Mouse (Mus musculus): ENCODE data around the gene Tnk2. TPM values are rescaled to one million over a fixed set of nuclear protein-coding genes. Genes with fewer than 3 reads are reported as not detected.
"Not testable (repeated sequence)": the region's sequence is repeated elsewhere in the genome, so short reads cannot be mapped to it uniquely, and the experiment has no call there.

Tnk2 gene
- polyA plus RNA-seq, 1 experiment from 2014 or later, result 12.0 TPM

- peaks cover 15% of the 10 kb centered on the region; the same call in 1 of the 2 replicates for H3K36me3 ChIP-seq
- H3K4me1 ChIP-seq (replicated peaks), result 0 out of 2 replicates have a peak, but pooled peaks cover 3% of the 10 kb centered on the region
- no peak overlapping the region for H3K4me3 ChIP-seq (replicated peaks)
- no peak overlapping the region for H3K27ac ChIP-seq
- no peaks in the 10 kb centered on the region for H3K27me3 ChIP-seq
- ATAC-seq (ENCODE audit: insufficient number of reproducible peaks, insufficient read depth, low FRiP score, low TSS enrichment, low read depth), result no peak
- H3K9me3 ChIP-seq, result no peaks in the 10 kb centered on the region
- H3K4me2 ChIP-seq, result no peak overlapping the region
- 84% methylated on average over 3 of the region's 3 CpGs for WGBS
- no peak overlapping the region for H3K9ac ChIP-seq (replicated peaks)
Measured at GRCm38 (mm10) chr16:32636331-32636730, 7.3 kb upstream of the Tnk2 start.

GRCm38 (mm10) chr16:32636871-32637521 lies 6.7 kb upstream of the Tnk2 start:
- no peak for ATAC-seq (ENCODE audit: insufficient number of reproducible peaks, insufficient read depth, low FRiP score, low TSS enrichment, low read depth)
- Histone ChIP-seq H3K4me2 (no peak overlapping the region), H3K27ac (no peak overlapping the region), H3K4me3 (replicated peaks) (no peak overlapping the region), H3K36me3 (peaks cover 10% of the 10 kb centered on the region; the same call in 1 of the 2 replicates), H3K27me3 (no peaks in the 10 kb centered on the region), H3K4me1 (replicated peaks) (0 out of 2 replicates have a peak, but pooled peaks cover 3% of the 10 kb centered on the region), H3K9me3 (no peaks in the 10 kb centered on the region), H3K9ac (replicated peaks) (no peak overlapping the region)
- 23% methylated on average over 6 of the region's 6 CpGs for WGBS

GRCm38 (mm10) chr16:32638476-32638875 lies 5.2 kb upstream of the Tnk2 start:
- Histone ChIP-seq H3K27ac (no peak overlapping the region), H3K9ac (replicated peaks) (no peak overlapping the region), H3K27me3 (no peaks in the 10 kb centered on the region), H3K9me3 (no peaks in the 10 kb centered on the region), H3K4me2 (no peak overlapping the region), H3K36me3 (no peaks in the 10 kb centered on the region), H3K4me3 (replicated peaks) (no peak overlapping the region), H3K4me1 (replicated peaks) (0 out of 2 replicates have a peak, but pooled peaks cover 8% of the 10 kb centered on the region)
- ATAC-seq (ENCODE audit: insufficient number of reproducible peaks, insufficient read depth, low FRiP score, low TSS enrichment, low read depth), result peak; percentile 43; the same call in 1 of the 2 replicates
- 12% methylated on average over 8 of the region's 8 CpGs for WGBS

GRCm38 (mm10) chr16:32640096-32640495 lies 3.6 kb upstream of the Tnk2 start:
- Histone ChIP-seq H3K4me1 (replicated peaks) (peaks cover 13% of the 10 kb centered on the region), H3K36me3 (no peaks in the 10 kb centered on the region), H3K4me2 (no peak overlapping the region), H3K9ac (replicated peaks) (no peak overlapping the region), H3K9me3 (no peaks in the 10 kb centered on the region), H3K27ac (no peak overlapping the region), H3K4me3 (replicated peaks) (no peak overlapping the region), H3K27me3 (no peaks in the 10 kb centered on the region)
- WGBS, result 71% methylated on average over 5 of the region's 5 CpGs
- no peak for ATAC-seq (ENCODE audit: insufficient number of reproducible peaks, insufficient read depth, low FRiP score, low TSS enrichment, low read depth)

- H3K4me2 ChIP-seq; H3K36me3 ChIP-seq; H3K9me3 ChIP-seq; ATAC-seq (ENCODE audit: insufficient number of reproducible peaks, insufficient read depth, low FRiP score, low TSS enrichment, low read depth); H3K27ac ChIP-seq; H3K4me3 ChIP-seq (replicated peaks); H3K27me3 ChIP-seq; H3K9ac ChIP-seq (replicated peaks): not testable (repeated sequence)
- WGBS, result 66% methylated on average over 2 of the region's 2 CpGs
- peaks cover 19% of the 10 kb centered on the region for H3K4me1 ChIP-seq (replicated peaks)
Measured at GRCm38 (mm10) chr16:32640683-32641082, 3.0 kb upstream of the Tnk2 start.

DNA sequence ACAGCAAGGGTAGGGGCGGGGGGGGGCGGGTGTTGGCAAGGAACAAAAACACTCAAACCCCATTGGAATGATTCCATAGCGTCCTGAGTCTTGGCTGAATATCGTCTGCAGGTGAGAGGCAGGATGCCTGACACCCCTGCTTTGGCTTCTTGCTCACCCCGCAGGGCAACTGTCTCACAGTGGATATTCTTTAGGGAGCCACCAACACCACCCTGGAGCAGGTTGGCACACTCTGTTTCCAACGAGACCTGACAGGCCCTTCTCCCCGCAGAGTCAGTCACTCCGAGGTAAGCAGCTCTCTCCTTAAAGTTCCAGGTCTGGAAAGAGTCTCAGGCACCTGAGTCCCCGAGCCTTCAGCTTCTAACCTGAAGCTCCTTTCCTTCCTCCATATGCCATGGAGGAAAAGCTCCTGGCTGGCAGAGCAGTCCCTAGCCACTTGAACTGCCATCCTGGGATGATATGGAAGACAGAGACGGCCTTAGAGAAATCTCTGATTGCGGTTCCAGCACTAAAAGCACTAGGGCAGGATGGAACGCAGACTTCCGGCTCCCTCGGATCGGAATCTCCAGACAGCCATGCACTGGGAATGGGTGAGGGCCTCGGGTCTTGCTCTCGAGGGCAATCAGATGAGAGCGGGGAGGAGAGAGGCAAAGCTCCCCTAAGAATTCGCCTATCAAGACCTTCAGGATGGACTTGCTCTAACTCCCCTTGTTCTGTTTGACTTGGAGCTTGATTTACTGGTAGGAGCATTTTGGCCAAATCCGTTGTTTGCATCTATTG lies 2.0 kb upstream of the Tnk2 start:
- Histone ChIP-seq H3K27me3 (no peaks in the 10 kb centered on the region), H3K4me2 (no peak overlapping the region), H3K36me3 (no peaks in the 10 kb centered on the region), H3K9me3 (no peaks in the 10 kb centered on the region), H3K4me3 (replicated peaks) (no peak overlapping the region), H3K27ac (no peak overlapping the region), H3K4me1 (replicated peaks) (peaks cover 27% of the 10 kb centered on the region), H3K9ac (replicated peaks) (no peak overlapping the region)
- no peak for ATAC-seq (ENCODE audit: insufficient number of reproducible peaks, insufficient read depth, low FRiP score, low TSS enrichment, low read depth)
- WGBS, result 64% methylated on average over 20 of the region's 20 CpGs

DNA sequence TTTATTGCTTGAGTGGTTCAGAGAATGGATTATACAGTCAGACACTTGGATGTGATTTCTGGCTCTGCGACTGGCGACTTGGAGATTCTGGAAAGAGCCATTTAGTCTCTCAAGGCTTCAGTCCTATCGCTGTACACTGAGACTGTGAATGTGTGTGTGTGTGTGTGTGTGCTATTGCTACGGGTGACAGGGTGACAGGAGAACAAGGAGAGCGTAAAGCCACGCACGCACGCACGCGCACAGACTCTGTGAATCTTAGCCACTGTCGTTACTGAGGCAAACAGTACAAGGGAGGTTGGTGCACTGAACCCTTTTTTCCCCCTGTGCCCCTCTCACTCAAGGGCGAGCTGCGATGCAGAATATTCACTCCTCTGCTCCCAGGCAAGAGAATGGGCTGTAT lies 1.4 kb upstream of the Tnk2 start:
- Histone ChIP-seq H3K27me3 (no peaks in the 10 kb centered on the region), H3K36me3 (no peaks in the 10 kb centered on the region), H3K4me3 (replicated peaks) (no peak overlapping the region), H3K9me3 (no peaks in the 10 kb centered on the region), H3K27ac (no peak overlapping the region), H3K4me1 (replicated peaks) (peaks cover 27% of the 10 kb centered on the region), H3K9ac (replicated peaks) (no peak overlapping the region), H3K4me2 (no peak overlapping the region)
- 75% methylated on average over 13 of the region's 13 CpGs for WGBS
- ATAC-seq (ENCODE audit: insufficient number of reproducible peaks, insufficient read depth, low FRiP score, low TSS enrichment, low read depth), result no peak

DNA sequence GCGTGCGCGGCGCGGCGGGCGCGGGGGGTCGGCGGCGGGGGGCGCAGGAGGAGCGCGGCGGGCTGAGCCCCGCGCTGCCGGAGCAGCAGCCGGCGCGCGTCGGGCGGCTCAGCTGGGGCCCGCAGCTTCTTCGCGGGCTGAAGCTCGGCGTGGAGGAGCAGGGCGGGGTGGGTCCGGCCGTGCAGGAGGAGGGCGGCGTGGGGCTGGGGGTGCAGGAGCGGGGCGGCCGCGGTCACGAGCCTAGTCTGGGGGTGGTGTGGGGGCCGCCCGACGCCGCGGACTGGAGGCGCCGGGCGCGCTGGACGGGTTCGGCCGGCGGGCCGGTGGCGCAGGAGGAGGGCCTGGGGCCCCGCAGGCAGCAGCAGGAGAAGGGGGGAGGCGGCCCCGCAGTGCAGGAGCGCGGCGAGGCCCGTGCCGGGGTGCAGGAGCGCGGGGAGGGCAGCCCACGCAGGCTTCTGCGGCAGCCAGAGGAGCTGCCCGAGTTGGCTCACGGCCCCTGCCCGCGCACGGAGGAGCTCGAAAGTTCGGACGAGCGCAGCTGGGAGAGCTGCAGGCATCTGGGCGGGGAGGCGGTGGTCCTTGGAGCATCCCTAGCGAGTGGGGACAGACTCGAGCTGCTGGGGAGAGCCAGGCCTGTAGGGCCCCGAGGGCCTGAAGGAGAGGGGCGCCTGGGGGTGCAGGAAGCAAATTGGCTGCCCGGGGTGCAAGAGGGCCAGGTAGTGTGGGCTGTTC lies 561 bp downstream of the Tnk2 start:
- H3K9ac ChIP-seq (replicated peaks), result peak overlapping the region; percentile 93
- no peaks in the 10 kb centered on the region for H3K27me3 ChIP-seq
- H3K9me3 ChIP-seq, result no peaks in the 10 kb centered on the region
- H3K36me3 ChIP-seq, result peaks cover 2% of the 10 kb centered on the region; the same call in 1 of the 2 replicates
- peak overlapping the region; percentile 71 for H3K4me2 ChIP-seq
- peak overlapping the region; percentile 92 for H3K27ac ChIP-seq
- peak; percentile 67; the same call in 1 of the 2 replicates for ATAC-seq (ENCODE audit: insufficient number of reproducible peaks, insufficient read depth, low FRiP score, low TSS enrichment, low read depth)
- H3K4me1 ChIP-seq (replicated peaks), result peaks cover 24% of the 10 kb centered on the region
- H3K4me3 ChIP-seq (replicated peaks), result peak overlapping the region; percentile 98
- WGBS, result 1% methylated on average over 78 of the region's 82 CpGs

- Histone ChIP-seq H3K27ac (peak overlapping the region; percentile 92), H3K27me3 (no peaks in the 10 kb centered on the region), H3K4me2 (peak overlapping the region; percentile 71), H3K4me3 (replicated peaks) (peak overlapping the region; percentile 98), H3K9me3 (no peaks in the 10 kb centered on the region), H3K36me3 (peaks cover 4% of the 10 kb centered on the region; the same call in 1 of the 2 replicates), H3K4me1 (replicated peaks) (peaks cover 24% of the 10 kb centered on the region), H3K9ac (replicated peaks) (peak overlapping the region; percentile 93)
- 14% methylated on average over 12 of the region's 12 CpGs for WGBS
- no peak for ATAC-seq (ENCODE audit: insufficient number of reproducible peaks, insufficient read depth, low FRiP score, low TSS enrichment, low read depth)
Measured at GRCm38 (mm10) chr16:32644801-32645170, 1.1 kb downstream of the Tnk2 start.

DNA sequence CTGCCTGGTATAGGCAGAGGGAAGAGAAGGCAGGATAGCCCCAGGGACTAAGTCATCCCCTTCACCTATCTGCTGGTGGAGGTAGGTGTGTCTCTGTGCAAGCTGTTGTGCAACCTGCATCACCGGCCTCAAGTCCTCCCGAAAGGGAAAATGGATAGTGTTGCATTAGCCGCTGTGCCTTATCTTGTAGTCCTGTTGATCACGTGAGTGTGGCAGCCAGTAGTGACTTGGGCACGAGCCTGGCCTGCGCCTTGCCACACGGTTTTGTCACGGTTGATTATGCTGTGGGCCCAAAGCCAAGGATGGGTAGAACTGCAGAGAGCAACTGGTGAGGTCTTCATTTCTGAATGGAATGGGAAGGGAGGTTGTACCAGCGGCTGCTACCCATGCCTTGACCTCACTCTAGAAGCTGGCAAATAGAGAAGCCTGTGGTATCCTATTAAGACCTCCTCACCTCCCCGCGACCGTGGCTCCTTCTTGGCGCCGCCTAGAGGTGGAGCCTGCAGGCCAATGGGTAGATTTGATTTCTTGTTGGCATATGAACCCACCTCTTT lies 1.8 kb downstream of the Tnk2 start:
- 26% methylated on average over 14 of the region's 14 CpGs for WGBS
- Histone ChIP-seq H3K4me3 (replicated peaks) (peak overlapping the region; percentile 98), H3K4me1 (replicated peaks) (peaks cover 24% of the 10 kb centered on the region), H3K36me3 (peaks cover 4% of the 10 kb centered on the region; the same call in 1 of the 2 replicates), H3K9ac (replicated peaks) (peak overlapping the region; percentile 93; the same call in 1 of the 2 replicates), H3K9me3 (no peaks in the 10 kb centered on the region), H3K27me3 (no peaks in the 10 kb centered on the region), H3K4me2 (peak overlapping the region; percentile 71), H3K27ac (no peak overlapping the region)
- ATAC-seq (ENCODE audit: insufficient number of reproducible peaks, insufficient read depth, low FRiP score, low TSS enrichment, low read depth), result no peak

GRCm38 (mm10) chr16:32646014-32646413 lies 2.3 kb downstream of the Tnk2 start:
- H3K4me1 ChIP-seq (replicated peaks), result peaks cover 24% of the 10 kb centered on the region
- H3K4me3 ChIP-seq (replicated peaks), result peak overlapping the region; percentile 98
- 80% methylated on average over 9 of the region's 9 CpGs for WGBS
- H3K27me3 ChIP-seq, result no peaks in the 10 kb centered on the region
- peaks cover 7% of the 10 kb centered on the region; the same call in 1 of the 2 replicates for H3K36me3 ChIP-seq
- no peaks in the 10 kb centered on the region for H3K9me3 ChIP-seq
- no peak overlapping the region for H3K27ac ChIP-seq
- H3K4me2 ChIP-seq, result peak overlapping the region; percentile 71
- no peak overlapping the region for H3K9ac ChIP-seq (replicated peaks)
- ATAC-seq (ENCODE audit: insufficient number of reproducible peaks, insufficient read depth, low FRiP score, low TSS enrichment, low read depth), result no peak

Data from limb, embryonic 12.5 days (tissue).